Mouse (Mus musculus) kidney, postnatal 10 days (tissue): ENCODE data around the gene Ptprj.

Experiments used
- DNase-seq: peaks from one replicate; pipeline ENCODE4 v3.0.0; 2021; ENCODE audit warnings: mixed read lengths

Gene Ptprj

DNA sequence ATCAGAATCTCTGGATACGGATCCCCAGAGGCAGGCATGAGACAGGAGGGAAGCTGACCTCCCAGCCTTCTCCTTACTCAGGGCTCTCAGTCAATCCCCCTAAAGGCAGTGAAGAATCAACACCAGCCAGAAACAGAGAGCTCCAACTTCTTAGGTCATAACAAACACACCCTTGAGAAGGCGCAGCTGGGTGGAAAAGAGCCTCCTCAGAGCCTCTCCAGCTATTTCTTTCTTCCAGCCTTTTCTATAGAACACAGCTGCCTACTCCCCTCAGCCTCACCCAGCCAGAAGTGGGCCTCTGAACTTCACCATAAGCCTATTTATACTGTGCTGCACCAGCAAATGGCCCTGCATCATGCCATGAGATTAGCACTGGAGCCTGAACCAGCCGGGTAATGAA, 74.3 kb downstream of the Ptprj start:
- peak; percentile 34 for DNase-seq

DNA sequence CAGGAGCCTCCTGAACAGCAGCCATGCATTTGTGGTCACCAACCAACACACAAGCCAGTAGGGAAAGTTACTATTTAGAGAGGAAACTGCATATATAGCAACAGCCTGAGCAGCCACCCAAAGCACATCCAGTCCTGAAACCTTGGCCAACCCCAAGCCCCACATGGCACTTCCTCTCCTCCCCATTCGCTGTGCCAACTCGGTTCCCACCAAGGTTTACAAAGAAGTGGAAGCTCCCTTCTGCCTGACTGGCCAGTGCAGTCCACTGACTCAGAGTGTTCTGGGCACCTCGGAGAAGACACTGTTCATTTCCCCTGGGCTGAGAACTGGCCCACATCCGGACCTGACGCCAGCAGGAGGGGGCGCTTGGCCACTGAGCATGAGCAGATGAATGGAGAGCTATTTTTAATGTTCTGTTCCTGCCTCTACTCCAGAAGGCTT, 75.7 kb downstream of the Ptprj start:
- peak; percentile 33 for DNase-seq

DNA sequence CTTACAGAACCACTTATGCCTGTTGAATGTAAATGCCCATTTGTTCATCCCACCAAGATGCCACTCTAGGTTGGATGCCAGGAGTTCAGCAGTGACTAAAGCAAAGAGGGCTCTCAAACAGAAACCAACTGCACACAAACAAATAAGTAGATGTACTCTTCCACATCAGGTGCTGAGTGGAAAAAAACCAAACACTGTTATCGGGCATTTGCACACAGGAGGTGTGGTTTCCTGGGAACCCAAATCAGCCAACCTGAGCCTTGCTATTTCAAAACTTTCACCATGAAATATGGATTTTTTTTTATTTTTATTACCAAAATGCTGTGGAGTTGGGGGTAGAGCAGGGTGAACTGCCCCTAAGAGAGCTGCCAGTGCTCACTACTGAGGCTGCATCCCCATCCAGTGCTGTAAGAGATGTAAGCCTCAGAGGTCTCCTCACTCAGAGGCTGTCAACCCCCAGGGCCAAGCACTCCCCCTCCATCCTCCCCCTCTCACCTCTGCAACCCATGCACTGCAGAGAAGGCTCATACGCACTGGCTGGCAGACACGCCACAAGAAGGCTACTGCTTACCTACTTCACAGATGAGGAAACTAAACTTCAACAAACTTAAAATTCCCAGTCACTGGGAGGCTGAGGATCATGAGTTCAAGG, 77.1 kb downstream of the Ptprj start:
- no peak for DNase-seq

DNA sequence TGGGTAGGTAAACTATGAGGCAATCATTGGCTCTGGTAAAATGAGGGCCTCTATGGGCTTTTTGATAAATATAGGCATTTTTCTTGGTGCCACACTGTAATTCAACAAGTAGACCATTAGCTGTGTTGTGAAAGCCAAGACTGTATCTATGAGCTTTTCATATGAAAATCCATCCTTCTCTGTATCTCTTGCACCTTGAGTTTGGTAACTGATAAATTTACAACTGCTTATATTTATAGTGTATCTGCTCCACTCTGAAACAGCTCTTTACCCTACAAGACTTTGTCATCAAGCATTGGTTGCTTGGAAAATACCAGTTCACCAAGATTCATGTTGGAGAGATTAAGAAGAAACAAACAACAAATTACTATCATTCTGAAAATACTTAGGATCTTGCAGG, 77.7 kb downstream of the Ptprj start:
- no peak for DNase-seq

DNA sequence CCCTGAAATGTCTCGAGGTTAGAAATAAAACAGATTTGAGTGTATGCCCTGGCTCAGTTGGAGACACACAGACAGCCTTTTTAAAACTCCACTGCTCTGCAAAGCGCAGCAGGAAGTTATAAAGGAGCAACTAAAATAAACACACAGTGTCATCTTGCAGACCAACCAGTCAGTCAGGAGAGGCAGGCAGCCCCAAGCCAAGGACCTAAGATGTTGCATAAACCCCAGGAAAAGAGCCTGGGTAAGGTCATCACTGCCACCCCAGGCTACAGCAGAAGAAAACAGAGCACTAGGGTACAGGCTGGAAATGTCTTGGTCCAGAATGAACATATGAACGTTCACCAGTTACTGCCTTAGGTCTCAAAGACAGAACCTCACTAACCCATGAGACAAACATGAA, 78.7 kb downstream of the Ptprj start:
- DNase-seq = no peak

DNA sequence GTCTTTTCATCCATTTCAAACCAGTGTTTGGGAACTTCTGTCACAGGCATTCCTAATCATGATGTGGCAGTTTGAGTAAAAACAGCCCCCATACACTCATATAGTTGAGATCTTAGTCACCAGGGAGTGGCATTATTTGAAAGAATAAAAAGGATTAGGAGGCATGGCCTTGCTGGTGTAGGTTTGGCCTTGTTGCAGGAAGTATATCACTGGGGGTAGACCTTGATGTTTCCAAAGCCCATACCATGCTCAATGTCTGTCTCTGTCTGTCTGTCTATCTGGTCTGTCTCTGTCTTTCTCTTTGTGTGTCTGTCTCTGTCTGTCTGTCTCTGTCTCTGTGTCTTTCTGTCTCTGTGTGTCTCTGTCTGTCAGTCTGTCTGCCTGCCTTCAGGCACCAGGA, 79.6 kb downstream of the Ptprj start:
- no peak for DNase-seq

DNA sequence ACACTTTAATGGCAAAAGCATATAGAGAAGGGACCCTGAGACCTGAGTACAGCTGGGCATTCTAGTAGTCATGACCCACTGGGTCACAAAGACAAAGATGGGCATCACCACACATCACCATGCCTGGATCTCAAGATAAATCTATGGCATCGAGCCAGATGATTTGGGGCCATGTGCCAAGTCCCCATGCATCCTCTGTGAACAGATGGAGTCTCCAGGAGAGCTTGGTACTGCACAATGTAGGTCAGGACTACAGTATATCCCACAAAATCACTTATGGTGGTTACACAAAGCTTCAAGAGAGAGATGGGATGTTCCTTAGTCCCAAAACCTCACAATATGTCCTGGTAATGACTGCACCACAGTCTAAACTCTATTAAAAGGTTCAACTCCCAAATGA, 81.4 kb downstream of the Ptprj start:
- no peak for DNase-seq

DNA sequence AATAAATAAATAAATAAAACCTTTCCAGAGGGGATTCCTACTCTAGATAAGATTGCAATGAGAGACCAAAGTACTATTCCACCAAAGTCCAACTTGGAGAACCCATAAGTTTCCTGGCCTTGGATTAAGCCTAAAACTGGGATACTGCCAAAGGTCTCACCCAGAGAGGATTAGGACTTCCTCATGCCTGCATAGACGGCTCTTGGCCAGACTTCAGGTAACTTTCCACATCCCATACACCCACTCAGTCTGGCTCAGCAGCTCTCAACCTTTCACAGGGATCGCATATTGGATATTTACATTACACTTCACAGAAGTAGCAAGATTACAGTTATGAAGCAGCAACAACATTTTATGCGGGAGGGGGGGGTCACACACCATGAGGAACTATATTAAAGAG, 82.9 kb downstream of the Ptprj start:
- DNase-seq = no peak

DNA sequence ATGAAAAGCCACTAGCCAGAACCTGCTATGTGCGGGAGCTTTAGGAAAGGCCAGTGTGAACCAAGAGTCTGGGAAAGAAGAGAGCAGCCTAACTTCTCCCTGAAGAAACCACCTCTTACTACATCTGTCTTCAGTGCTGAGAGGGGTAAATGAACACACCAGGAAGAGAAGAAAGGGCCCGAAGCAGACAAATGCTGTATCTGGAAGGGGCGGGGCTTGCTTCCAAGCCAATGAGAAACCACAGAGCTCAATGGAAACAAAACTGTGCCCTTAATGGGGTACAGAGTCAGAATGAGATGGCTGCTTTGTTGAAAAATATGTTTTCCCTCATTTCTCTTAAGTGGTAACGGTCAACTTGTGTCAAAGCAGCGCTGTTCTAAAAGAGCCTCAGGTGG, 83.8 kb downstream of the Ptprj start:
- DNase-seq = no peak

DNA sequence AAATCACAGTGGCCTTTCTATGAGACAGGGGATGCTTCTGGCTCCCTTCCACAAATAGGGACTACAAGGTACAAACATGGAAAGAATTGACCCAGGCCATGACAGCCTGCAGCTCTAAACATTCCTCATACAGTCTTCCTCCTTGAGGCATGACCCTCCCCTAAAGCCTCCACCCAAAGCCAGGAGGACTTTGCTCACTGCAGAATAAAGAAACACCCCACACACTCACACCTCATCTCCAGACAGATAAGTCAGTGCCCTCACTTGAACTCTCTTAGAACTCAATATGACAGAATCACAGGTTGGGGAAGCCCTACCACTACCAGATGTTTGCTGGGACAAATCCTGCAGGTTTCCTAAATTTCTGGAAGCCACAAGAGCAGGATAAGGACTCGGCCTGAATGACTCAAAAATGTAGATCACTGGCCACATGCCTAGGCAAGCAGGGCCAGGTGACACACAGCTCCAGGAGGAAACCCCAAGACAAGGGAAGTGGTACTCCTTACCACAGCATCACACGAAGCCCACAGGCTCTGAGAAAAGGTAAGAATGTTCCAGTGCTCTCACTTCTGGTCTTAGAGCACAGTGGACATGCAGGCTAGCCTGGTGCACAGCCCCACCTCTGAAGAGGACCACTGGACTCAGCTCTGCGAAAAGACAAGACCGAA, 84.3 kb downstream of the Ptprj start:
- no peak for DNase-seq

DNA sequence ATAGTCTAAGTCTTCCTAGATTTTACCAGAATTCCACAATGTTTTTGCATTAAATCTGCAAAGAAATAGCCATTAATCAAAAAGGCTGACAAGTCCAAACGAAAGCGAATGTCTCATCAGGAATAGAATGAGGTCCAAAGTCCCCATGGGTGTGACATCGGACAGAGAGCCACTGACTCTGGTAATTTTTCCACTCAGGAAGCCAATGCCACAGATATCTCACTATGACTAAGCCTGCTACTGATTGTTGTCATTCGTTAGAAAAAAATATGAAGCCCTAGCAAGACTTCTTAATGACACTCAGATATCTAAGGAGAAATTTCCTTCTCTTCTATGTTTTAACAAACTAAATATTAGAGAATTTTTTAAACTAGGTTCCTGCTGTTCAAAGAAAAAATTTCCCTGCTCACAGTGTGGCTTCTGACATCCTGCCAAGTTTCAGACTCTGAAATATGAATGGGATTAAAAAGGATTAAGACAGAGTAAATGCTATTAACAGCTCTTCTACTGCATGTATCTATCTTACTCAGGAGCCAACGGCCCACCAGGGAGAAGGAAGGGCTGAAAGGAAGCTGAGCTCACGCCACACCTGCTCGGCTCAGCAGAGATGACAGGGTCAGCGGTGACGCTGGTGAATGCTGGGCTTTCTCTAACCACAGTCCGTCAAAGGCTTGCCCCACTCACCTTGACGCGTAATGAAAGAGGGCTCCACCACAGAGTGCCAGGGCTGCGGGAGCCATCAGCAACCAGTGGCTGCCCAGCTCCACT, 90.0 kb downstream of the Ptprj start:
- DNase-seq = no peak

DNA sequence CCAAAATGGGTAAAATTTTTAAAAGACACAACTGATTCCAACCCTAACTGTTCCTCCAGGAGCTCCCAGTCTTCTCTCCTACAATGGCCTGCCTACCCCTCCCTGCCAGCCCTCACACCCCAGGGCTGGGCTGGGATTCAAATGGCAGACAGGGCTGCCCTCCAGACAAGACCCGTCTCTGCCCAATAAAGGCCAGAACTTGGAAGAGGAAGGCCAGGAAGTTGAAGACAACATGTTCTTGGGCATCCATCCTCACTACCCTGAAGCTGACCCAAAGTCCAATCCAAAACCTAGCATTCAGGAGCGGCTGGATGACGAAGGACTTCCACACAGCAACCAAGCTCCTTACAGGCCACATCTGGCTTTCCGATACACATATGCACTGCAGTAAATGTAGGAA, 90.6 kb downstream of the Ptprj start:
- DNase-seq = no peak

DNA sequence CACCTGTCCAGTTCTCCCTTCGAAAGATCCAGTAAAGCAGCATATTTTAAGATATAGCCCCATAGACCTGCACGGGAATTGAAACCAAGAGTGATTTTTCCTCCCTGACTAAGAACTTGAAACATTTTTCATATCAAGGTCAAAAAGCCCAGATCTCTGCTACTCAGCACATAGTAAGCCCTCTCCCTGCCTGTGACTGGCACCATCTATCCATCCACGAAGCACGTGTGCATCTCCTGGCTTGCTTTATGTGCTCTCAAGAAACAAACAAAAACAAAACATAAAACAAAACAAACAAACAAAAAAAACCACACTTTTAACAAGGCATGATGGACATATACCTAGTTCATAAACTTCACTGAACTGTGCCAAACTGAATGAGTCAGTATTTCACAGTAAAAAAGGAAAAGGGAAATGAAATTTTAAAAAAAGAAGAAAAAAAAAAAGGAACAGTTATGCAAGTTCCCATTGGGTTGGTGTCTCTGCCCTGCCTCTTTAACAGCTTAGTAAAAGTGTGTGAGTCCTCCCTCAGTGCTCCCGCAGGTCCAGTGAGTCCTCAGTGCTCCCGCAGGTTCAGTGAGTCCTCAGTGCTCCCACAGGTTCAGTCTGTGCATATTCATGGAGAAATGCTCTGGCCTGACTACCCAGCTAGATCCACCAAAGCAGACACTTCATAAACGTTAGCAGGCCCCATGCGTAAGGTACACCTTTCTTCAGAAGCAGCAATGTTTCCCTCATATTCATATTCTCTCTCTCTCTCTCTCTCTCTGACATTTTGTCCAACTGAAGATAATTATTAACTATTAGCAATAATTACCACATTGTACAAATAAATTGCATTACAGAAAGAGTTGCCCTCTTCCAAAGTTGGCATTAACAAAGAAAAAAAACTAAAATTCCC, 91.5 kb downstream of the Ptprj start:
- DNase-seq = no peak

DNA sequence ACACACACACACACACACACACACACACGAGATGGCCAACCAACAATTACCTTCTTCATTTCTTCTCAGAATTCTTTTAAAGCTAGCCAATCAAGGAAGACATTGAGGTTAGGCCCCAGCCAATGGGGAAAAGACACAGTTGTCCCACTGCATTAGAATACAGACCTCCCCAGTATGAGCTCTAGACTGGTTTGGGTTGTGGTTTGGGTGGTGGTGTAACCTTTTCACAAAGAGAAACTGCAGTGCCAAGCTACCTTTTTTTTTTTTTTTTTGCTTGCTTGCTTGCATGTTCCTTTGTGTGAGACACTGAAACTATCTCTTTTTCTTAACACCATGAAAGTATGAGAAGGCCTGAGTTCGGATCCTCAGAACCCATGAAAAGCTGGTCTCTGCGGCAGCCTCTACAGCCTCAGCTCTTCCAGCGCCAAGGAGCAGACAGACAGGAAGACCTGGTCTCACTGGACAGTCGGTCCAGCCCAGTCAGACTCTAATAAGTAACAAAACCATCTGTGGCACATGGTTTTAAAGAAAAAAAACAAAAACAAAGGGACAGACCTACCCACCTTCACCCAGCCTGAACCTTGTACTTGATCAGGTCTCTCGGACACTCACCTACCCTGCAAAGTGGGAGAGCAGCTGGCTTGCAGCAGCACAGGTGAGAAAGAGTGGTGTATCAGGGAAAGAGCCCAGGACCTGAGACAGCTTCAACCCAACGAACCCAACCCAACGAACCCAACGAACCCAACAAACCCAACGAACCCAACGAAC, 92.8 kb downstream of the Ptprj start:
- DNase-seq = no peak

DNA sequence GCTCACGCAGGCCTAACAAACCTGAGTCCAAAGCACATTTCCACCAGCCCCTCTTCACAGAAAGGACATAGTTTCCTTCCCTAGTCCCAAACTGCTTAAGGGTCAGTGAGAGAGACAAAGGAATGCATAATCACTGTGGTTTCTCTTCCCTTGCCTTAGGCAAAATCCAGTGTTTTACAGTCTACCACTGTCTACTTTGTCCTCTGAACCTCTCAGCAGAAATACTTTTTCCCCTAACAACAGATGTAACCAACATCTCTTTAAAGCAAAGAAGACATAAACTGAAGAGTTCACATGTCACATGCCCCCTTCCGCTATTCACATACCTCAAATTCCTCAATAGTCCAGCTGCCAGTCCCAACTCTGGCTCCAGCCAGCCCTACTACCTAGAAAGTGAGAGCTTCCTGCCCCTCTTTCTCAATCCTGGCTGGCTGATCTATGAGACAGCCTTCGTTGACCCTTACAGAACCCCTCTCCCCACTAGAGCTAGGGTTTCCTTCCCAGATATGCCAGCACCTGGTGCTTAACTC, 94.2 kb downstream of the Ptprj start:
- no peak for DNase-seq

DNA sequence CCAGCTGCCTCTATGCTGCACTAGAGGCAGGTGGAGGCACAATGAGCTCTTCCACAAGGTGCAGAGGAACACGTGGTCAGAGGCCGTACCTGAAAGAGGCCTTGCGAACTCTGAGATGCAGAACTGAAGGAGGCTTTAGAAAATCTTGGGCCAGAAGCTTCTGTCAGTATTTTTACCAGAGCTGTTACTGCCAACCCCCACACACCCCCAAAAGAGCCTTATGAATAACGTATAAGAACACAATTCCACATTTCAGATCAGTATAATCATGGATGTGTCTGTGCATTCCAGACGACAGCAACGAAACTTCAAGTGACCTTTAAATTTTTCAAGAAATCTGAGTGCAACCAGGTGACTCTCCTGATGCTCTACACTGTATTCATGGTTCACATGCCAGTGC, 98.9 kb downstream of the Ptprj start:
- DNase-seq = no peak

DNA sequence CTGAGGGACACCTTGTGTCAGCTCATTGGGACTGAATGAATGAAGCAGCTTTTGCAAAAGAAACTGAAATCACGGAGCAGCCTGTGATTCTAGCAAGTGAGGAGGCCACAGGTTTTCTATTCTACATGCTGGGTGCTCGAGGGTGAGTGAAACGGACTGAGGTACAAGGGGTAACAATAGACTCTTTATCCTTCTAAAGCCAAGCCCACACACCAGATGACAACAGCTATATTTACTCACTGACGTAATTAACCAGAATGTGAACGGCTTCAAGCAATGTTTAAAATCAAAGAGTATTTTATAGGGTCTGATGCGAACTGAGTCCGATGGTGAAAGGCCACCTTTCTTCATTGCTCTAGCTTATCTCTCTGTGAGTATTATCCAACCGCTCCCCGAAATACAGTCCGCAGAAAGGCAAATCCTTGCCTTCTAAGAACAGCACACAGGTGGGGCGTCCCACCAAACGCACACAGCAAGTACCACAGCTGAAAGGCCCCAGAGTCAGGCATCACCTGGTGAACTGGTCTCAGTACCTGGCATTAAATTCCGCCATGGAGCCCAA, 99.6 kb downstream of the Ptprj start:
- DNase-seq = no peak

DNA sequence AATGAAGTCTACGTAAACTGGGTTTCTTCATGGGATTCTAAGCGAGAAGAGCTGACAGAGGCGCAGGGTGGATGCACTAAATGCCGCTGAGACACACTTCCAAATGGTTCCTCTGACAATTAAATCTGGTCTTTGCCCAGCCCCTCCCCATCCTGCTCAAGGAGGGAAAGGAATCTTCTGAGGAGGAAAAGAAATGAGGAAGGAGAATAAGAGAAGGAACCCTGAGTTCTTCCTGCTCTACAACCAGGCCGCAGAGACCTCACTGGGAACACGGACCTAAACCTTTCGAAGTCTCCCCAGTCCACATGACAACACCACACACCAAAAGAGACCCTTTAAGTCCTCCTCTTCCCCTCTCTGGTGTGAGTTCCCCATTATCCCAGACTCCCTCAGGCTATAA, 101.9 kb downstream of the Ptprj start:
- DNase-seq = no peak

DNA sequence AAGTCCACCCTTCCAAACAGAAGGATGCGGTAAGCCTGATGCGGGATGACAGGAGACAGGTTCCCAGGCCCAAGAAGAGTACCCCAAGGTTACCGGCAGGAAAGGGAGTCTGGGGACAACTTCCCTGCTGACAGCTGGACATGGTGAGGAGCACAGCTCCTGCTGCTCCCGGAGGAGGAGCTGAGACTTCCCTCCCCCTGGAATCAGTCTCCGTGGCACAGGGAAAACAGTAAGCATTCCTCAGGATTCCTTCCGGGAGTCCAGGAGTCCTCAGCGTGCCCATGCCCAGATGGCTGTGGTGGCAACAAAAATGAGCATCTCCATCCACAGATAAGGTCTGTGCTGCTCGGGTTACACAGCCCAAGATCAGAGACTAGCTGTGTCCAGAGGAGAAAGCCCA, 102.8 kb downstream of the Ptprj start:
- DNase-seq = no peak

DNA sequence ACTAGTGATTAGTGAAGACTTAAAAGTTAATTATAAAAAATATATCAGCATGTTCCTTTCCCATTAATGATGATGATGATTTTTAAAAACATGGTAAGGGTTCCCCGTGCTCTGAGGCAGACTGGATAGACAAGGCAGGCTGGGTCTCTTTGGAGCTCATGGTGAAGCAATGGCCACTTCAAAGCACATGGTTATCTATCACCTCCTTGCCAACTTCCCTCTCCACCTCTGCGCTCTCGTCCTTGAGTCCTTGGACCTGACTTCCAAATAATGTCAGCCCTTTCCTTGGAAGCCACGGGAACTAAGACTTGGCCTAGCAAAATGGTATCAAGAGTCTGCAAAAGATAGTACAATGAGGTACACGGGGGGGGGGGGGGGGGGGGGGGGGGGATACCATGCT, 103.7 kb downstream of the Ptprj start:
- no peak for DNase-seq

DNA sequence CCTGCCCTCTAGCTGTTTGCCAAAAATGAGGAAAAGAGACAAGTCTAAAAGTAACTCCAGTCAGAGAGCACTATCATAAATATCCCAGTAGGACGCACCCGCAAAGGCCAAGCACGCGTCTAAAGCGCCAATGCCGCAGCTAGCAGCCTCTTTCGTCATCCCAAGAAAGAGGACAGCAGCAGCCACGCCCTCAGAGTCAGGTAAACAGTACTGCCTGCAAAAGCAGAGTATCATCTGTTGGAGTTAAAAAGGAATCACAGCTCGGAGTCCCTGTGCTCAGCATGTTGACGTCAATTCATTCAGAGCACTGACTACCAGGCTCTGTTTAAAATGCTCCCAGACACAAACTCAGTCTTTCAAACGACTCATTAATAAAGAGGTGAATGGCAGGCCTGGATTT, 104.1 kb downstream of the Ptprj start:
- DNase-seq = no peak
